Mouse (Mus musculus) embryo, embryonic 9.5 days (tissue): ENCODE measurements around the gene Dst.

Experiments used
- DNase-seq: peaks from one replicate; pipeline ENCODE4 v3.0.0-alpha.2; 2017; ENCODE audit errors: extremely low spot score

Gene Dst

GRCm38 (mm10) chr1:33908191-33908962, at the start of gene Dst:
Gene Dst, plus strand, starts transcription at chr1:33908225.
- DNase-seq = peak; percentile 57

DNA sequence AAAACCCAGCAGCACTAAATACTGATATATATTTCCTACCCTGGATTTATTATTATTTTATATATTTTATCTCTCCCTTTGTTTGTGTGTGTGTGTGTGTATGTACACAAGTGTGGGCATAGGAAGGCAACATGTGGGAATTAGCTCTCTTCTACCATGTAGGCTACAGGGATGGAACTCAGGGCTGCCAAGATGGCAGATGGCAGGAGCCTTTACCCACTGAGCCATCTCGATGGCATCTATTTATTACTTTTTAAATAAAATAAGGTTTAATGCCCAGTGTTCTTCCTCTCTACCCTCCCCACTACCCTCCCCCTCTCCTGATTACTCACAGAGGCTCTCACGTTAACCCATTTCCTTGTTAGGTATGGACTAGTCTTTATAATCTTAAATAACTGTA, 39.0 kb upstream of the Dst start:
- DNase-seq = no peak

GRCm38 (mm10) chr1:33869437-33869836, 38.6 kb upstream of the Dst start:
- DNase-seq = no peak

- DNase-seq = no peak
Measured at GRCm38 (mm10) chr1:33873561-33873960, 34.5 kb upstream of the Dst start.

DNA sequence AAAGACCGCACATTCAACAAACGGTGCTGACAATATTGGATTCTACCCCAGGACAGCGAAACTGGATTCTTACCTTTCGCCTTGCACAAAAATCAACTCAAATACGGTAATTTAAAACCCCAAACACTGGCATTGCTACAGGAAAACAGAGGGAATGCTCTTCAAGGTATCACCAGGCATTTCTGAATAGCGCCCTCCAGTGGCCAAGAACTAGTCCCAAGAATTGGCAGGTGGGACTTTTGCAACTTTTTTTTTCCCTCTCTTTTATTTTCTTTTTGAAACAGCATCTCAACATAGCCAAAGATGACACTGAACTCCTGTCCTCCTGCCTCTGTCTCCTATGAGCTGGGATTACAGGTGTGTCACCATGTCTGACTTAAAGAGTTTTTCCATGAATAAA, 32.3 kb upstream of the Dst start:
- peak; percentile 20 for DNase-seq

GRCm38 (mm10) chr1:33876416-33876815, 31.6 kb upstream of the Dst start:
- DNase-seq = no peak

- no peak for DNase-seq
Measured at GRCm38 (mm10) chr1:33878170-33878569, 29.9 kb upstream of the Dst start.

DNA sequence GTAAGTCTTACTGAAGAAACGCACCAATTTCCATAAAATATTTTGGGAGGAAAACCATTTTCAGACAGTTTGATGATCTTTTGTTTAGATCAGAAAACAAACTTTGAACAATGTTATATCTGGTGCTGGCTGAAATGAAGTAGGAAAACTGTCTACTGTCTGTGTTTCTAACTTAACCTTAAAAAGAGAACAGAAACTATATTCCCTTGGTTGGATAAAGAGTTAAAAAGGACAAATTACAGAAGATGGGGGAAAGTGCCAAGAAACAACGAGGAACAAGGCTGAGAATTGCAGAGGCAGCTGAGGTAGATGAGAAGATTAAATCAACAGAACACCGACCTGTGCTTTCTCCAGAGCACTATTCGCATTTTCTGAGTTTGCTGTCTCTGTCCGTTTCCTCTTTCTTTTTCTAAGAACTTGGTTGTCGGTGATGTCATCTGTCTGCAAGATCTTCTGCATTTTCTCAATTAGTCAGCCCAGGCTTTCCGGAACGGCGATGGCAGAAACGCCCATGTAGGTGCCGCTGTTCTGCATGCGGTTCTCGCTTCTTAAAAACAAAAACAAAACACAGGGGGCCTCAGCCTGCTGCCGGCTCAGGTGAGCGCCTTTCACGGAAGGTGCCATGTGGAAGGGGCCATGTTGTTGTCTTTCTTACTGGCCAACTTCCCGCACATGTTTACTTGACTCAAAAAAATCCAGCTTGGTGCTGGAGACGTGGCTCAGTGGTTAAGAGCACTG, 24.8 kb upstream of the Dst start:
- DNase-seq = no peak

GRCm38 (mm10) chr1:33892784-33893183, 15.2 kb upstream of the Dst start:
- DNase-seq = no peak

DNA sequence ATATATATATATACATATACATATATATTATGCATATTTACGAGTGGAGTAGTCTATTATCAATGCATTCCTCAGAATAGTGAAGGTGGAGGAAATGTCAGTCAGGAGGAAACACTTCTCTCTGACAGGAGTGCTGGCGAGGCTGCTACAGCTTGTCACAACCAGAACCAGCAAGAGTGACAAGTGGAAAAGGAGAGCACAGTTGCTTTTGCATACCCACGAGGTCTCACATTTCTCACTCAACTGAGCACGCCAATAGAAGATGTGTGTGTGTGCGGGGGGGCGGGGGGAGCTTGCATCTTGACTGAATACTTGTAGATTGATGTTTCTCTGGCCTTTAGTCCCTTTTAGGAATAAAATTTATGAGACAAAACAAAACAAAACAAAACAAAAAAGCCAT, 11.9 kb upstream of the Dst start:
- DNase-seq = no peak

- no peak for DNase-seq
Measured at GRCm38 (mm10) chr1:33896666-33897065, 11.4 kb upstream of the Dst start.

DNA sequence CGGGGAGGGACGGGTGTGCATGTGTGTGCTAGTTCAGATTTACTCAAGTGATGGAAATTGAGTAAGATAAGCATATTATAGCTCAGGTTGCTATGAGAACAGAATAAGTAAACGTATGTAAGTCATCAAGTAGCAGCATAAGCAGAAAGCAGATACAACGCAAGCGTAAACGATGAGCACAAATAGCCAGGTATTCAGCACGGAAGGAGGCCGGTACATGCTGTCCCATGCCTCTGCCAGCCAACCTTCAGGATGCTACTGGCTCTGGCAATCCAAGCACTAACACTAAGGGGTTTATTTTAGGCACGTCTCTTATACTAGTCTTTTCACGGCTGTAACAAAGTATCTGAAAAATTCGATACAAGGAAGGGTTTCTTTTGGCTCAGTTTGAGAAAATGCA, 10.6 kb upstream of the Dst start:
- no peak for DNase-seq

DNA sequence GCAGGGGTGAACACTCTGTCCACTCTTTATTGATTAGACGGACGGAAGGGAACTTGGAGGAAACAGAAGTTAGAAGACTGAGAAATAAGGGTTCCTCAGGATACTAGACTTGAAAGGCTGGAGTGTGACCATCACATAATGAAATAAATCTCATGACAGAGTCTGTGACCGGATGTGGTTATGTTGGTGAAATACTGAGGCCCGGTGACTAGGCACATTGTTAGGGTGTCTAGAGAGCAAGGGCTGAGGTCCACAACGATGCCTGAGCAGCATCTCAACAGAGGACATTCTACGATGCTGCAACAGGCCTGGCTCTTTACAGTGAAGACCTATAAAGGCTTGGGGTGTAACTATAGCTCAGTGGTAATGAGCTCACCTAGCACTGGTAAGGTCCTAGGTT, 9.7 kb upstream of the Dst start:
- no peak for DNase-seq

DNA sequence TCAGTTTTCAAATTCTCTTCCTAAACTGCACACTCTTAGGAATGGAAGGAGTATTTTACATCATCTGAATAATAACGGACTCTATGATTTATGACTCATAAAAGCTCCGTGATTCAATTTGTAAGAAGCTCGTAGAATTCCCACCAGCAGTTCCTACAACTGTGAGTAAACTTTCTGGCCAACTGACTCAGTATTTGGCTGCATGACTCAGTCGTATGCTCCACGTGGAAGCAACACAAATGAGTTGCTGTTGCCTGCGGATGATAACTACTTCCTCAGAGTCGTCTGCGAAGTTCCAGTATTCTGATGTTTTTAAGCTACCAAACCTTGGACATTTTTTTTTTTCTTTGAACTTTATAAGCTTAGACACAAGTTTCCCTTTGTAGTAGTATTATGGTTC, 7.8 kb upstream of the Dst start:
- no peak for DNase-seq

- DNase-seq = peak; percentile 20
Measured at GRCm38 (mm10) chr1:33903587-33903986, 4.4 kb upstream of the Dst start.

GRCm38 (mm10) chr1:33906216-33906615, 1.8 kb upstream of the Dst start:
- no peak for DNase-seq

- no peak for DNase-seq
Measured at GRCm38 (mm10) chr1:33906927-33907326, 1.1 kb upstream of the Dst start.

DNA sequence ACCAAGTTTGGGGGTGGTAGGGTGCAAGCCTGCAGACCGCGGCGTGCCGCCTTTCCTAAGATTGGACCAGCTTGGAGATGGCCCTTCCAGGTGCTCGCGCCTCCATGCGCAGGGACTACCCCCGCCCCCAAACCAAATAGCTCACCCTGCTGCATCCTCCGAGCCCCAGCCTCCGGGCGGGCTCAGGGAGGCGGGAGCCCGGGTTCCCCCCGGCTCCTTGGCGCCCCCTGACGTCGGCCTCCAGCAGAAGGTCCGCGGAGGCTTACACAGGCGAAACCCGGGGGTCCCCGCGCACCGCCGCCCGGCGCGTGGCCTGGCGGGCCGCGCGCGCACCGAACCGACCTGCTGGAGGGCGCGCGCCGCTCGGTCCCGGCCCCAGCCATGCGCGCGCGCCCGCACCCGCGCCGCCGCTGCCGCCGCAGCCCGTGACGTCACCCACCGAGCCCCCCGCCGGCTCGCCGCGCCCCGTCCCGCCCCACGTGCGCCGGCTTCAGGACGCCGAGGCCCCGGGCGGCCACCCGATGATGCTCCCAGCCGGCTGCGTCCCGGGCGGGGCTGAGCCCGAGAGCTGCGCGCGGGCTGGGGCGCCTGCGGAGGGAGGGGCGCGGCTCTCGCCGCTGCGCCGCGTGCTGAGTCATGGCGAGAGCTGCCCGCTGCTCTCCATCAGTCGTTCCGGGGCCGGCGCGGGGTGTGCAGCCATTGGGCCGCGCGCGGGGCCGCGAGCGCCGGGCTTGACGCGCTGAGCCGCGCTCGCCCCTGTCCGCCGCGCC, 419 bp upstream of the Dst start, which contains the start of gene Bend6:
Gene Bend6, minus strand, starts transcription at position 396 of the 770 bp plus-strand sequence.
- DNase-seq = peak; percentile 83

GRCm38 (mm10) chr1:33911589-33911988, 3.6 kb downstream of the Dst start:
- no peak for DNase-seq

- no peak for DNase-seq
Measured at GRCm38 (mm10) chr1:33916554-33916953, 8.5 kb downstream of the Dst start.

GRCm38 (mm10) chr1:33922975-33923374, 14.9 kb downstream of the Dst start:
- no peak for DNase-seq

DNA sequence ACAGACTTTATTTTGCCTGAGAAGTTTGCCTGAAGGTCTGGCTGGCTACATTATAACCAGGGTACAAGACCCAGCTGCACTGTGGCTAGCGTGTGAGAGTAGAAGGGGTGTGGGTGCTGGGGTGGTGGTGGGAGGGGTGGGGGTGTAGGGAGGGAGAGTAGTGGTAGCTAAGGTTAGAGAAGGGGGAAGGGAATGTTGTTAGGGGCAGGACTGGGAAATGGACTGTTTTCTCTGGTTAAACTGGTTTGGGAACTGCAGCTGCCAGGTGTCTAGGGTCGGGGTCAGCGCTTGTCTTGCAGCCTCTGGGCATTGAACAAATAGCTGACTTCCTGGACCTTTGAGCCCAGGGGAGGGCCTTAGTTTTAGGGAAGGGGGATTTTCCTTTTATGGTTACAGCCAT, 17.3 kb downstream of the Dst start:
- DNase-seq = peak; percentile 22
